Mouse (Mus musculus) embryo, embryonic 10 days (tissue): ENCODE measurements around the gene Abcc2.

ENCODE experiments used
- DNase-seq: peaks from one replicate; pipeline ENCODE4 v3.0.0-alpha.2; 2015; ENCODE audit warnings: low spot score

The Abcc2 gene

DNA sequence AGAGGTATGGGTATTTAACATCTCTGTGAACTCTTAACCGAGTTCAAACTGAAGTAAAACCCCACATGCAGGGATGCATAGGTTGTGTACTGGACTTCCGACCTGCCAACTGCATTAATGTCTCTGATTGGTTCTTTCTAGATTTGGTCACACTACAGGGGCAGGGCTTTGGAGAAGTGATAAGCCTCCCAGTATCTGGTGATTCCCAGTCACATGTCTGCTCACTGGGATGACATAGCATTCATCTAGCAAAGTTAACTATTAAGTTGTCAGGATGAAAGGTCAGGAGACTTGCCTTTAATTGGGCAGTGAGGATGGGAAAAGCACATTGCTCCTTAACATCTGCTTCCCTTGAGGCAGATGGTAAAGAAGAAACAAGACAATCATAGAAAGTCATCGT is at the start of gene Abcc2:
Gene Abcc2 (plus strand): TSS at position 213 of the 400 bp plus-strand sequence.
- DNase-seq, result no peak

DNA sequence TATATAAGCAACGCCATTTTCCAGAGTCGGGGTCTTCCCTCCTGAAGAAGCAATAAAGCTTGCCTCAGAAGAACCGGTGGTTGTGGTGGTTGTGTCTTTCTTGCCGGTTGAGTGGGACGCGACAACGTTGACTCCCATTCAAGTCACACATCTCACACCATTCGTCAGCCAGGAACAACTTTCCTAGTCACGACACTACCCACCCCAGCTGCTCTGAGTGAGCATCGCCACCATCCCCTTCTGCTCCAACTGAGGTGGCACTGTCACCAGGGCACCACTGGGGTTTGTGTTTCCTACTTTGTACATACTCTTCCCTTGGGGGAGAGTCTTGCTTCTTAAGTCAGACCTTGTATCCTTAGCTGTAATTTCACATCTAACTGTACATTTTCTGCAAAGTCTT is 43.6 kb upstream of the Abcc2 start:
- no peak for DNase-seq

DNA sequence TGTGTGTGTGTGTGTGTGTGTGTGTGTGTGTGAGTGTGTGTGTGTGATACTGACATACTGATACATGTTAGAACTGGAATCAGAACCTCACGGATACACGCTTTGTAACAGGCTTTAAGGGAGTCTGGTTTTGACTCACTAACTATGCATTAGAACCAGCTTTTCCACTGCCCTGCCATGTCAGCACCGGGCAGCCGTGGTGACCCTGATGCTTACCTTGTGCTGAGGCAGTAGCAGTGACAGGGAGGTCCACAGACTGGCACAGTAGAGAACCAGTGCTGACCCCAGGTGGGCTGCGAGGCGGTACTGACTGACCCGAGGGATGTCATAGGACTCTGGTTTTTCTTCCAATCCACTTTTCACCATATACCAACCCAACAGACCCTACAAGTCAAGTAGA is 38.6 kb upstream of the Abcc2 start:
- DNase-seq, result no peak

DNA sequence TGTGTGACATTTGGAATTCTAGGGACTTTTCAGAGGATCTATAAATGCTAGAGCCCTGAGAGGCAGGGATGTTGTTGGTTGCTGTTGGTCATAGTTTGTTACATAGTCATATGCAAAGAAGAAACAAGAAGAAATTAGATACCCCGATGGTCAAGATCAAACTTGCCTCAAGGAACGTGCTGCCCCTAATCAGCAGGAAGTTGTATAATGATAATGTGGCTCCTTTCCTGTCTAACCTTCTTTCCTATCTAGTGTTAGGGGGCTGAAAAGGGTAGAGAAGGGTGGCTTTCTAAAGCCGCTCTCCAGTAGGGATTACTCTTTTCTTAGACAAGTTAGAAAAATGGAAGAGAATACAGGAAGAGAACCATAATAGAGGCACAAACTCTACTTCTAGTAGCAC is 36.3 kb upstream of the Abcc2 start:
- no peak for DNase-seq

DNA sequence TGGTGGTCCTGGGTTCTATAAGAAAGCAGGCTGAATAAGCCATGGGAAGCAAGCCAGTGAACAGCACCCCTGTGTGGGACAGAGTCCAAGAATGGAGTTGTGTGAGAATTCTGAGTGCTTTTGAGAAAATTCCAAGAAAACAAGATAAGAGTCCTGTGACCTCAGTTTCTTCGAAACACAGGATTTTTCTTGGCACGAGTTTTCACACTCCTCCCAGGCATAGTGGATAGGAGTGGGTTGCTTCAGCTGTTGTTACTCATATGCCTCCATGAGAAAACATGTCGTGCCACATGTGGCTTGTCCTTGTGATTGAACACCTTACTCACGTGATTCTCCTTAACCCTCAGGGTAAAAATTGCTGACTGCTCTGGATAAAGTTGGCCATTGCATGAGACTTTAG is 34.1 kb upstream of the Abcc2 start:
- no peak for DNase-seq

DNA sequence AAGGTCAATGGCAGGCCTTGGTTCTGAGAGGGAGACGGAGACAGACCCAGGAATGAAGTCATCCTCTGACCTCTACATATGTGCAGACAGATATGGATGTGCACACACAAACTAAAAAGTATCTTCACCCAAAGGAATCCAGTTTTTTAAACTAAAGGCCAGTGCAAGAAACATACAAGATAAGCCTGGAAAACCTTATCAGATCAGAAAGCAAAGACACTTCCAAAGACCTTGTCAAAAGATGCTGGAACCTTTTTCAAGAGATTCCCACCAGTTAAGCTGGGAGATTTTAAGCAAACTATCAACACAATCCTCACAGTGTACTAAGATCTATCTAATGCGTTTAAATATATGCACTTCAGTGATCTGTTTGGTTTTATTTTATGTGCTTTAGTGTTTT is 32.0 kb upstream of the Abcc2 start:
- no peak for DNase-seq

DNA sequence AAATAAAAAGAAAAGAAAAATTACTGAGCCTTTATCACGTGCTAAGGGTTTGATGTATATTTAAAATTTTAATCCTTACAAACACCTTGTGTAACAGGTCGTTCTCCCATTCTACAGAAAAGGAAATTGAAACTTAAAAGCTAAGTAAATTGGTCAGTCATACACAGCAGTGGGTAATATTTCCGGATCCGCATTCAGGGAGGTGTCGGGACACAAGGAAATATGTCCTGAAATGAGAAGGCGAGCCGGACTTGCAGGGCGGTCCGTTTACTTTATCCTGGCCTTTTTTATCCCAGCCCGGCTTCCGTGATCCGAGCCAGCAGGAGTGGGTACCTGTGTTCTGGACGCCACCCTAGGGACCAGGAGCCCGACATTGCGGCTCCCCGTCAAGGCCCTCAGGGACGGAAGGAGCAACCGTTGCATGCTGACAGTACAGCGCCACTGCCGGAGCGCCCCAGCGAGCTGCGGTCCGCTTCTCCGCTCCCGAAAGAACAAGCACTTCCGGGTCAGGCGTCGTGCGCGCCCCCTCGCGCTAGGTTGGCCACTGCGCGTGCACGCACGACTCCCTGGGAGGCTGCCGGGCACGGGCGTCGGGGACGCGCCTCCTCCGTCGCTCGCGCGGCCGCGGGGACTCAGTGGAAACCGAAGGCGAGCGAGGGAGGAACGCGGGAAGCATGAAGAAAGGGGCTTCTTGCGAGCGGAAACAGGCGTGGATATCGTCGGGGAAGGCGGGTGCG is 29.3 kb upstream of the Abcc2 start, which contains the start of the genes Cutc and Cox15:
Gene Cutc (plus strand): TSS at position 508 of the 737 bp plus-strand sequence.
Gene Cox15 (minus strand): TSS at position 512 of the 737 bp plus-strand sequence.
- peak; percentile 100 for DNase-seq

DNA sequence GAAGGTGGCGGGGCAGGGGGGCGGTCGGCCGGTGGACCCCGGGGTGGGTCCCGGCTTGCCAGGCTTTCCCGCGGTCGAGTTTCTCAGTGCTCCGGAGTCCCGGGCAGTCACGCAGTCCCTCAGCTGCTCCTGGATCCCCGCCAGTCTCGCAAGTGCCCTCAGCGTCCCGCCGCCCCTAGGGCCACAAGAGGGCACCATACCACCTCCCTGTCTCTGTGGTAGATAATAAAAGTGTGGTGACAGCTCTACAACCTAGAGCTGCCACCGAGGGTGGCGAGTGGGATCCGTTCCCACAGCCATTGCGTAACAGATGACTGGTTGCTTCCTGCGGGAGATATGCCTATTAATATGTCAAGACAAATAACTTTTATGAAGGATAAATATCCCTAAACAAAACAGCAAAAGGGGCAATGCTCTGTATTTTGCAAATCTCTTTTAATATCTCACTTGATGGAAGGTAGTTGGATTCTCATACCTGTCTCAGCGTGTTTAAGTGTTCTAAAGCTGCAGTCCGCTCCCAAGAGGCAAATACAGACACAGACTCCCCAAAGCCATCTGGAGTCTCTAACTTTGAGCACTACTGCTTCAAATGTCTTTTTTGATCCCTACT is 28.7 kb upstream of the Abcc2 start:
- peak; percentile 90 for DNase-seq

DNA sequence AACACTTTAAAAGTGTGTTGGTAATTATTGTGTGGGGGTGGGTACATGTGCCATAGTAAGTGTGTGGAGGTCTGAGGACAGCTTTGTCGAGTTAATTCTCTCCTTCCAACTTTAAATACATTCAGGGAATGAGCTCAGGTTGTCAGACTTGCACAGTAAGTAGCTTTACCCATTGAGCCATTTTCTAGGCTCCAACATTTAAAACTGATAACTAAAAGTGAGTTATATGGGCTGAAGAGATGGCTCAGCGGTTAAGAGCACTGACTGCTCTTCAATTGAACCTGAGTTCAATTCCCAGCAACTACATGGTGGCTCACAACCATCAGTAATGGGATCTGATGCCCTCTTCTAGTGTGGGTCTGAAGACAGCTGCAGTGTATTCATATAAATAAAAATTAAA is 27.8 kb upstream of the Abcc2 start:
- DNase-seq, result no peak

DNA sequence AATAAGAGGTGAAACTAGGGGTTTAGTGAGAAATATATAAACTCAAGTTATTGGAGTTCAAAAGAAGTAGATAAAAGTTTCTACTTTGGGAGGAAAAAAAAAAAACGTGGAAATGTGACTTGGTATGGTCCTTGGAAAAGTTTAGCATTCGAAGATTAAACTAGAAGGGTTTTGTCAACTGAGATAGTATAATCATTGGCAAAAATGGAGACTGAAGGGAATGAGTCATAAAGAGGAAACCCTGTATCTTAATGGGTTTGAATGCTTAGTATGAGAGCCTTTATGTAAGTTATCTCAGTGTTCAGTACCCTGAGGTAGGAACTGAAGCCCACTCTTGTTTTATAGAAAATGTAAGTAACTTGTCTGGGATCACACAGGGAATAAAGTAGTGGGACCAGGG is 27.1 kb upstream of the Abcc2 start:
- no peak for DNase-seq

DNA sequence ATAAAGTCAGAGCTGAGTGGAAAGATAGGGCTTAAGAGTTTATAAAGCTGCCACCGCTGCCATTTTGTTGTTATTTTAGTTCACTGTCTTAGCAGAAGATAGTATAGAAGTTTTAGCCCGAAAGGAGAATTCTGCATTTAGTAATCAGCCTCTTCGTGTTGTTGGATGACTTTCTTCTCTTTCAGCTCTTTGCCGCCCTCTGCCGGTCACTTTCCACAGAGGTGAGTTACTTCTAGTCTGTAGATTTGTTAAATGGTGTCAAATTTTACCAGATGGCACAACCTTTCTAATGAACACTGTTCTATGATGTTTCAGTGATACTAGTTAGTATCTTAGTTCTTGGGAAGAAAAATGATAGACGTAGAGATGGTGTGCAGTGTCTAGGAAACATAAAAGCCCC is 21.5 kb upstream of the Abcc2 start:
- DNase-seq, result peak; percentile 89

DNA sequence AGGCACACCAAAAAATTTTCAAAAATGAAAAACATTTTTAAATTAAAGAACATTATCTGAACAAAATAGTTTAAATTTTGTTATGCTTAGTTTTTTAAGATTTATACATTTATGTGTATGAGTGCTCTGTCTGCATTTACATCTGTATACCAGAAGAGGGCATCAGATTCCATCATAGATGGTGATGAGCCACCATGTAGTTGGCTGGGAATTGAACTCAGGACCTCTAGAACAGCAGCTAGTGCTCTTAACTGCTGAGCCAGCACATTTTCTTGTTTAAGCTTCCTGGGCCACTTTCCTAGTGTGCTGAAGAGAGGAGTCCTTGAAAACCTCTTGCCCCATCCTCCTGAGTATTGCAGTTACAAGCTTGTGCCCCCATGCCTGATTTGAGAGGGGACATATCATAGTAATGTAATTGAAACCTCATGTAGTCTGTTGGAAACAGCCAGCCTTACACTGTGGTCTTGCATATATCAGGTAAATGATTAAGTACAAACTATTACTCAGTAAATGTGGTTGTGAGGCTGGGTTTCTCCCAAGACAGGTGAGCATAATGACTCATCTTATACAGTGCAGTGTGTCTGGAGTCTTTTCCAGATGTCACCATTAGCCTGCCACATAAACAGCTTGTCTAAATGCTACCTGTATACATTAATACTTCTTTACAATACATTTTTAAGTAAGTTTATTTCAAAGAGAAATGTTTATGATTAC is 20.3 kb upstream of the Abcc2 start:
- DNase-seq, result no peak

DNA sequence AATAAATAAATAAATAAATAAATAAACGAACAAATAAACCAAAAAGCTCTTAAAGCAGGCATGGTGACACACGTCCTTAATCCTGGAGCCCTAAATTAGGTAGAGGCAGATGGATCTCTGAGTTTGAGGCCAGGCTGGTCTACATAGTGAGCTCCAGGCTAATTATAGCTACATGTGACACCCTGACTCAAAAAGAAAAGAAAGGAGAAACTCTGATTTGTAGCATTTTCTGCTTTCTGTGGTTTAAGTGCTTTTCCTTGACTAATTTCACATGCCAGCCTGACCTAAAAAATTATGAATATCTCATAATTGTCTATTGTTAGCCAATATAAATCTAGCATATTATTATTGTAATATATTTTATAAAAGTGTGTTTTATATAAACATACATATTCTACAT is 19.6 kb upstream of the Abcc2 start:
- no peak for DNase-seq

DNA sequence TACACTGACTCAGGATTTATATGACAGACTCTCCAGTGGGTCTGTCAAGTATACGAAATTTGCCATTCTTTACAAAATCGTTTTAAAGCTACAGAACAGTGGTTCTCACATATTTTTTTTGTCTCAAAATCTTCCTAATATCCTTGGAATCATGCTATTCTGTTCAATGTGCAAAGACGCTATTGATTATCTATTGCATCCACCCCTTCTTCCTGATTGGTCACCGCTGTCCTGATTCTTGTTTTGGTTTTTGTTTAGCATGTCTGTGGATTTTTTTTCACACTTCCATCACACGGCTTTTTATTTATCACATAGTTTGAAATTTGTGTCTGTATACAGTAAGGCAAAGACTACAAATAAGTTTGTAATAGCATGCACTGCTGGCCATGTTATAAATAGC is 15.5 kb upstream of the Abcc2 start:
- no peak for DNase-seq

DNA sequence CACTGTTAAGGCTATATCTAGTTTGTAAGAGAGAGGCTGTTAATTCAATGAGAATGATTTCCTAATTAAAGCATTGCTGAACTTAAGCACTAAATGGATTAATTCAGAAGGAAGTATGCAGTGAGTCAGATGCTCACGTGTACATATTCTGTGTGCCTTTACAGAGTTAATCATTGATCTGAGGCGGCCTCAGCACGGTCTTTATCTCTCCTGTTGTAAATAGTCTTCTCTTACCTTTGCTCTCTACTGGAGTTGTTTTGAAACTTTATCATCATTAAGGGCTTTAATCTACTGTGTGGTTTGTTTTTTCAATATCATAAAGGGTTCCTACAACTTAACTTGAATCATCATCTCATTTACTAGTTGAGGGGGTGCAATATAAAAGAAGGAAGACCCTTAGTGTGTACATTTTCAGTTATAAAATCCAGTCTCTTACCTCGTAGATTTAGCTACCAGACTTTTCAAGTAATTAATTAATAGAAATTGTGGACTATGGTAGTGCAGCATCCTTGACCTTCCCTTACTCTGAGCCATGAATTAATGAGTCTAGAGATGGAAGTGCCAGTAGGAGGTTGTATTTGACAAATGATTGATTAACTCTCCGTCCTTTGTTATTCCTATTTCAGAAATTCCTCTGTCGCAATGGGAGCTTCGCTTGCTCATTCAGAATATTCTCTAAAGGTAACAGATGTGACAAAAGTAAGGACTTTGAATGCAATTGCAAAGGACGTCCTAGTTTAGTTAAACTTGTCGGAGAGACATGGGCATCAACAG is 14.3 kb upstream of the Abcc2 start:
- no peak for DNase-seq

DNA sequence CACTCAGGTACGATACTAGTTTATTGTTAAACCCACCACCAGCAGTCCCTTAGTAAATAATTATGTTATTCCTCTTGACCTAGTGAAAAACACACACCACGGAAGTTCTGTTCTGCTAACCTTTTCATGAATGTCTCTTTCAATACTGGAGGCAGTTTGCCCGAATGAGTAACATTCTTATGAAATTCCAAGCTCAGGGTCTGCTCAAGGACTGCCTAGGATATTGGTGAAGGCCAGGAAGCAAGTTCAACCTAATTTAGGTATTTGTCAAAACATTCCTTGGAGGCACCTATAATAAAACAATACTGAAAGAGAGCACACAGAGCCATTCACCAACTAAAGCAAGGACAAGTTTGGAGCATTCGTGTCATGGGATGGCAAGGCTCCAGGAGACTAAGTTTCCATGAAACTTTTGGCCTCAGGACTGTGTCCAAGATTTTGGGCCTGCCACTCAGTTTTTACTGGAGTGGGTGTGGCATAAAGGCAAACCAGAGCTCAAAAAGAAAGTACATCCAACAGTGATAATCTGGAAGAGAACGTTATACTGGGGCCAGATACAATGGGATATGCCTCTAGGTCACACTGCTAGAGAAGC is 12.5 kb upstream of the Abcc2 start:
- no peak for DNase-seq

DNA sequence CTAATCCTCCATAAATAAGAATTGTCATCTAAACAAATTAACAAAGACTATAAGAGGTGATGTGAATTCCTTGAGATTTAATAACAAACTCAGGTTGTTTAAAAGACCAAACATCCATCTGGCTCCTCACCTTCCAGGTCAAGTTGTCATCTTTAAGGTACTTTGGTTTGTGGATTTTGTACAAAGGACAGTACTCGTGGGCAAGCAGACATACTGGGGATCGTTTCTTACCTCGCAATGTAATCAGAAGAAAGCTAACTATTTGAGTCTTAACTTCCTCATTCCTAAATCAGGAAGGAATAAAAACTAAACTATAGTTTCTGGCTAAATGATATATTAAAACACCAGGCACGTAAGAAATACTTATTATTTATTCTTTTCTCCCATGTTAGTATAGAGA is 11.4 kb upstream of the Abcc2 start:
- no peak for DNase-seq

DNA sequence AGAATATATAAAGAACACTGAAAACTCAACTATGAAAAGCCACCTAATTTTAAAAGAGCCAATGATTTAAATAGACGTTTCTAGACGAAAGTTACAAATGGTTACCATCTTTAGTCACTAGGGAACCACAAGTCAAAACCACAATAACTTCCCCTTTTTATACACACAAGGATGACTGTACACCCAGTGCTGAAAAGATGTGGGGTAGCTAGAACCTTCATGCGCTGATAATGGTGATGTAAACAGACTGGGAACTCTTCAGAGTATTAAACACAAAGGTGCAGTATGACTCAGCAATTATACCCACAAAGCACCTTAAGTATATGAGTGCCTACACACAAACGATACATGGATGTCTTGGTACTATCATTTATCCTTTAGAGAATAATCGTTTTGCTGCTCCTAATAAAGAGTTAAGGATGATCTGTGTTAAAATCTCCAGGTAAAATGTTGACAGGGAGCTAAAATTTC is 10.5 kb upstream of the Abcc2 start:
- no peak for DNase-seq

DNA sequence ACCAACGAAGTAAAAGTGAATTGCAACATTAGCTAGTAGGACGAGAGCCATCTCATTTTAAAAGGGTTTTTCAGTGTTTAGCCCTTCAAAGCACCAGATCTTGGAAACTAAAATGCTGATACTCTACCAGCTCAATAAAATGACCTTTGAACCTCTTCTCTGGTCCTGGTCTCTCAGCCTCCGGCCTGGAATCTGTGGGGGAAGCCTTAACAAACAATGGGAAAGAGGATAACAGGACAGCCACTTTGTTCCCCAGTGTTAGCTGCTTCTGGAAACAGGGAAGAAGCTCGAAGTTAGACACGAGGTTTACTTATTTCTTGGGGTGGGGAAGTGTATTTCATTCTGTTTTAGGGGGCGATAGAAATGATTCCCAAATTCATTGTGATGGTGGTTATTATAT is 9.7 kb upstream of the Abcc2 start:
- DNase-seq, result no peak

DNA sequence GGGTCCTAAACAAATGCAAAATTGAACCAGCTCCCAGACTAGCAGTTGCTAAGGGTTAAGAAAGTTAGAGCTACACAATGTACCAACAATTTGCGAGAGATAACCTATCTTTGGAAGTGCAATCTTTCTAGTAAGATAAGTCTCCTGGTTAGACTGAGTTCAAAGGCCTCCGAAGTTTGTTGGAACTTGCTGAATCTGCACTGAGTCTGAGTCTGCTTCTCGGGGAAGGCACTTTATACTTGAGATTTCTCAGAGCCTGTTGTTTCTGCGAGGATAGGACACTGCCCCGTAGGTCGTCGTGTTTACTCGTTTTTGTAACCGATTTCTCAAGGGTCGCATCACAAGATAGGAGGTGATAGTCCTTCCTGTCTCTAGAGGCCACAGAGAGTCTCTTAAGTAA is 6.6 kb upstream of the Abcc2 start:
- no peak for DNase-seq

DNA sequence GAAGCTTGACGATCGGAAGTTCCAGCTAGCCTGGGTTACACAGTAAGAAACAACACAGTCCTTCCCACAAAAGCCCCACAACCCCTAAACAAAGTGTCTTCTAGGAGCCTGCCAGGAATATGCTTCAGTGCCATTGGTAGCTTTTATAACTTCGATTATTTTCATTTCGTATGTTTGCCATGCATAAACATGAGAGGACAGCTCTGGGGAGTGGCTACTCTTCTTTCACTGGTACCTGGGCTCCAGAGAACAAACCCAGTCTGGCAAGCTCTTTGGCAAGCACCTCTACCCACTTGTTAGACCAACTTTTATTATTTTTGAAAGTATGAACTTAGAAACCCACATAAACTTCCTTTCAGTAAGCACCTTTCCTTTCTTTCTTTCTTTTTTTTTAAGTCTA is 5.4 kb upstream of the Abcc2 start:
- no peak for DNase-seq

DNA sequence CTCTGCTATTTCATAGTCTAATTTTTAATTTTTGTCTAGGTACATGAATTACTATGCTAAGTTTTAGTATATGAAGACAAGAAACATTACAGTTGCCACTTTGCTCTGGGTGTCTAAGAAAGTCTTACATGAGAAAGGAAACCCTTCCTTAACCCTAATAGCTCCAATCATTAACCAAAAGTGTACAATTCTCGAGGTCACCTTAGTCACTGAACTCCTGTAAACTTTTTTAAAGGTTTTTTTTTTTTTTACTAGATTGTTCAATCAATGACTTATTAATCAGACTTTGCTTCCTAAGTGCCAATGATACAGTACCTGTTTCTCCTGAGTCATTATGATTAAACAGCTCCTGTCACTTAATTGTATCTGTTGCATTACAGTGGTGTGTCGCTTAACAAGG is 4.7 kb upstream of the Abcc2 start:
- no peak for DNase-seq
